Mouse (Mus musculus) liver, postnatal 0 days (tissue): ENCODE results near the gene Slc24a2. TPM values are rescaled to one million over a fixed set of nuclear protein-coding genes. Genes with fewer than 3 reads are reported as not detected.

Experiments used
- ATAC-seq: fragments of 200-750 bp; cut with Nextera tagmentation; 2 replicates; pipeline ENCODE4 v1.8.0; 2017; ENCODE audit warnings: mild to moderate bottlenecking, moderate library complexity
- DNase-seq: peaks from one replicate; pipeline ENCODE4 v3.0.0-alpha.2; 2016
- H3K27ac ChIP-seq: fragments of 300-500 bp; sonication (generic); 2 replicates; pipeline ENCODE4 v1.5.1; 2014; ENCODE audit warnings: antibody characterized with exemption, moderate library complexity, mild to moderate bottlenecking, low read depth
- H3K27me3 ChIP-seq: fragments of 300-500 bp; sonication (generic); 2 replicates; pipeline ENCODE4 v1.6.1; 2014; ENCODE audit warnings: low read length, control low read depth, mixed read lengths; ENCODE audit not compliant: insufficient read depth
- H3K36me3 ChIP-seq: fragments of 300-500 bp; sonication (generic); replicated peaks from 2 replicates; pipeline ENCODE4 v1.6.1; 2014; ENCODE audit warnings: mild to moderate bottlenecking, control low read depth, low read length, moderate library complexity, mixed read lengths; ENCODE audit not compliant: insufficient read depth
- H3K4me1 ChIP-seq: fragments of 300-500 bp; sonication (generic); 2 replicates; pipeline ENCODE4 v1.6.1; 2014; ENCODE audit warnings: antibody characterized with exemption, mild to moderate bottlenecking, control low read depth; ENCODE audit not compliant: insufficient read depth
- H3K4me2 ChIP-seq: fragments of 300-500 bp; sonication (generic); 2 replicates; pipeline ENCODE4 v1.6.1; 2014; ENCODE audit warnings: low read depth, mild to moderate bottlenecking, low read length, moderate library complexity, mixed read lengths
- H3K4me3 ChIP-seq: fragments of 300-500 bp; sonication (generic); 2 replicates; pipeline ENCODE4 v1.5.1; 2014; ENCODE audit warnings: low read depth, low read length
- H3K9ac ChIP-seq: fragments of 300-500 bp; sonication (generic); replicated peaks from 2 replicates; pipeline ENCODE4 v1.6.1; 2014; ENCODE audit warnings: mild to moderate bottlenecking, moderate library complexity
- H3K9me3 ChIP-seq: fragments of 300-500 bp; sonication (generic); 2 replicates; pipeline ENCODE4 v1.6.1; 2016; ENCODE audit warnings: mild to moderate bottlenecking, control low read depth, low read length, mixed read lengths
- CTCF ChIP-seq: sonication (generic); IDR thresholded peaks from 2 replicates; pipeline ENCODE4 v1.5.1; 2016; ENCODE audit warnings: antibody characterized with exemption, low read depth
- EP300 ChIP-seq: IDR thresholded peaks from 2 replicates; pipeline ENCODE4 v1.6.1; 2016; ENCODE audit warnings: antibody characterized with exemption, low read depth, mild to moderate bottlenecking
- WGBS: fragments of 180-500 bp; shearing (Covaris S2); extraction: QIAGEN DNeasy Blood & Tissue Kit; methylation state at CpG from one replicate; pipeline ENCODE4 v1.1.7; 2014; ENCODE audit not compliant: insufficient replicate concordance; 5-methylcytosine and 5-hydroxymethylcytosine counted together
- polyA plus RNA-seq: library from polyadenylated mRNA; unstranded; fragments of >200 nt; fragmentation: Nextera tagmentation; extraction: Ambion mirVana; gene quantifications from 2 replicates; pipeline ENCODE4 v1.2.1, GENCODE M21; 2015

Slc24a2 gene
- polyA plus RNA-seq, 1 experiment from 2014 or later: not detected

DNA sequence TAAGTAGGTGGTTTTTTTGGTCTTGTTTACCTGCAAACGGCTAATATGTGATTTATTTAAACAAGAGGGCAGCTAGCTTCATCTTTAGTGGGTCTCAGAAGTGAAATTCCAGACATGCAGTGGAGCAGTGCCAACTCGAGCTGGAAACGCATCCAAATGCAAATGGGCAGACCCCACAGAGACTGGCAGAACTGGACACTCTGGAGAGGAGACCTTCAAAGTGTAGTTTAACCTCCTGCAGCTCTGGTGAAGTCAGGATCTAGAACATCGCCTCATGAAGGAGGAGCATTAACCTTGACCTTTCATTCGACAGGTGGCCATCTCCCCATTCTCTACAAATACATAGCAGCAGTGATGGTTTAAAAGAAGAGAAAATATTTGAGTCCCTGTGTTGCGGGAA is 287.6 kb downstream of the Slc24a2 start:
- Histone ChIP-seq H3K4me2 (no peak overlapping the region), H3K4me3 (no peak overlapping the region), H3K4me1 (no peaks in the 10 kb centered on the region), H3K27me3 (no peaks in the 10 kb centered on the region), H3K9me3 (no peaks in the 10 kb centered on the region), H3K27ac (no peak overlapping the region), H3K36me3 (no peaks in the 10 kb centered on the region), H3K9ac (no peak overlapping the region)
- WGBS: 75% methylated on average over 6 of the region's 6 CpGs
- DNase-seq: no peak
- no peak for ATAC-seq
- TF ChIP-seq CTCF (no peak), EP300 (no peak)

DNA sequence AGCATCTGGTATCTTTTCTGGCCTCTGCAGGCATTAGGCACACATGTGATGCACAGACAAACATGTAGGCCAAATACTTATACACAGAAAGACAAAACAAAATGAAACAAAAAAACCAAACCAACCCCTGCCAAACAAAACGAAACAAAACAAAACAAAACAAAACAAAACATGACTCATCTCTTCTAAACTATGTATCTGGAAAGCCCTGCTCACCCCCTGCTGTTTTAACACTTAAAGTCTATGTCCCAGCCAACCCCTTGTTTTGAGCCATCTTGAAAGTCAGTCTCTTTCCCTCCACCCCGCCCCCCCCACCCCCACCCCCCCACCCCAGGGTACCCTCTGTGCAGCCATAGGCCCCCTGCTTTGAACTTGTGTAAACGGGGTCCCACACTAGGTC is 293.6 kb downstream of the Slc24a2 start:
- Histone ChIP-seq H3K27me3 (no peaks in the 10 kb centered on the region), H3K4me3 (no peak overlapping the region), H3K9ac (no peak overlapping the region), H3K36me3 (no peaks in the 10 kb centered on the region), H3K9me3 (no peaks in the 10 kb centered on the region), H3K4me2 (no peak overlapping the region), H3K4me1 (no peaks in the 10 kb centered on the region), H3K27ac (no peak overlapping the region)
- no peak for ATAC-seq
- 48% methylated on average over 3 of the region's 3 CpGs for WGBS
- no peak for DNase-seq
- TF ChIP-seq CTCF (no peak), EP300 (no peak)

DNA sequence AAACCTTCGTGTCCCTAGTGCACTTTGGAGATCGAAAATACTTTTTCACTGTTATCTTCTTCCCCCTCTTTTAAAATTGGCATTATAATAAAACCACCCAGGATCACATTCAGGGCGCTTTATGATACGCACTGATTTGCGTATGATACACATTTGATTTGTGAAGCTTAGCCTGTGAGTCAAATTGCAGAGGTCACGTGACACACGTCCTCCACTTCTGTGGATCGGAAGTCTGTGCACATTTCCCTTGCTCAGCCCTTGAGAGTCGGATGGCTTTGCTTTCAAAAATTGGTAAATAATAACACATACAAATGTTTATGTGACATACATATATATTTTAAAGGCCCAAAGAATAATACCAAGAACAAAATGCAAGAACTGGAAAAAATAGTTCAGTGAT is 294.1 kb downstream of the Slc24a2 start:
- no peaks in the 10 kb centered on the region for H3K4me1 ChIP-seq
- ATAC-seq (no peak), DNase-seq (no peak)
- TF ChIP-seq EP300 (no peak), CTCF (no peak)
- no peak overlapping the region for H3K4me2 ChIP-seq
- no peaks in the 10 kb centered on the region for H3K36me3 ChIP-seq
- H3K27ac ChIP-seq: no peak overlapping the region
- H3K9ac ChIP-seq: no peak overlapping the region
- H3K4me3 ChIP-seq: no peak overlapping the region
- no peaks in the 10 kb centered on the region for H3K9me3 ChIP-seq
- no peaks in the 10 kb centered on the region for H3K27me3 ChIP-seq
- WGBS: 82% methylated on average over 9 of the region's 9 CpGs
